Mouse (Mus musculus) liver, adult 2 months (tissue): ENCODE data around the gene Psme2. TPM values are rescaled to one million over a fixed set of nuclear protein-coding genes. Genes with fewer than 3 reads are reported as not detected.

Experiments
- DNase-seq: peaks from one replicate; pipeline ENCODE4 v3.0.0-alpha.2; 2011; ENCODE audit warnings: low read depth, low spot score; ENCODE audit errors: extremely low read depth
- H3K27ac ChIP-seq: fragments of 200-500 bp; replicated peaks from 2 replicates; pipeline ENCODE4 v1.5.1; 2012; ENCODE audit warnings: low read depth, mild to moderate bottlenecking, control low read depth, inconsistent platforms, low read length; ENCODE audit not compliant: insufficient read depth
- H3K27me3 ChIP-seq: fragments of 200-500 bp; 2 replicates; pipeline ENCODE4 v1.6.1; 2012; ENCODE audit warnings: mild to moderate bottlenecking, moderate library complexity, low read length, inconsistent platforms; ENCODE audit not compliant: control insufficient read depth, insufficient read depth
- H3K36me3 ChIP-seq: fragments of 200-500 bp; 2 replicates; pipeline ENCODE4 v1.6.1; 2012; ENCODE audit warnings: low read length, inconsistent platforms; ENCODE audit not compliant: control insufficient read depth, insufficient read depth
- H3K4me1 ChIP-seq: fragments of 200-500 bp; 2 replicates; pipeline ENCODE4 v1.6.1; 2011; ENCODE audit warnings: low read length; ENCODE audit not compliant: control insufficient read depth, insufficient read depth
- H3K4me3 ChIP-seq: fragments of 200-500 bp; 2 replicates; pipeline ENCODE4 v1.5.1; 2011; ENCODE audit warnings: low read depth, mild to moderate bottlenecking, control low read depth, low read length, moderate library complexity; ENCODE audit not compliant: insufficient read depth
- H3K79me2 ChIP-seq: fragments of 200-500 bp; 2 replicates; pipeline ENCODE4 v1.6.1; 2012; ENCODE audit warnings: inconsistent platforms, mild to moderate bottlenecking, low read length, moderate library complexity; ENCODE audit not compliant: control insufficient read depth, insufficient read depth
- H3K9ac ChIP-seq: fragments of 200-500 bp; 2 replicates; pipeline ENCODE4 v1.6.1; 2012; ENCODE audit warnings: low read depth, mild to moderate bottlenecking, control low read depth, inconsistent platforms, low read length
- CTCF ChIP-seq: fragments of 200-500 bp; IDR thresholded peaks from 2 replicates; pipeline ENCODE4 v1.5.1; 2011; ENCODE audit warnings: low read depth, low read length, control low read depth
- POLR2A ChIP-seq: fragments of 200-500 bp; IDR thresholded peaks from 2 replicates; pipeline ENCODE4 v1.6.1; 2011; ENCODE audit warnings: low read length, control low read depth; ENCODE audit not compliant: insufficient read depth; ENCODE audit errors: extremely low read depth
- WGBS: fragments of 180-500 bp; shearing (Covaris S2); methylation state at CpG from one replicate; pipeline ENCODE4 v1.1.7; 2018; 5-methylcytosine and 5-hydroxymethylcytosine counted together
- polyA plus RNA-seq: library from polyadenylated mRNA; depleted of rRNA; stranded (reverse); fragments of >200 nt; gene quantifications from 2 replicates; pipeline ENCODE4 v1.2.3, GENCODE M21; 2012; rRNA removed
- total RNA-seq: library from RNA; depleted of rRNA; stranded (reverse); fragments of >200 nt; gene quantifications from 2 replicates; pipeline ENCODE4 v1.2.3, GENCODE M21; 2014; rRNA removed

The Psme2 gene
- 110 and 142 TPM in 2 replicates for total RNA-seq
- 55.9 and 56.9 TPM in 2 replicates for polyA plus RNA-seq

GRCm38 (mm10) chr14:55590748-55591330 is at the start of gene Psme2:
Psme2 (minus strand) TSS chr14:55591113.
- H3K36me3 ChIP-seq: peaks cover 16% of the 10 kb centered on the region
- WGBS: under 1% methylated on average over 22 of the region's 22 CpGs
- H3K27me3 ChIP-seq: no peaks in the 10 kb centered on the region
- DNase-seq: peak; percentile 96
- peaks cover 13% of the 10 kb centered on the region for H3K4me1 ChIP-seq
- peaks cover 16% of the 10 kb centered on the region; the same call in 1 of the 2 replicates for H3K79me2 ChIP-seq
- peak within 1 kb of the TSS; percentile 98 for H3K27ac ChIP-seq
- peak within 1 kb of the TSS; percentile 89 for H3K9ac ChIP-seq
- H3K4me3 ChIP-seq: peak within 1 kb of the TSS; percentile 86
- TF ChIP-seq CTCF: no peak
- TF ChIP-seq POLR2A: 0 out of 2 replicates have a peak, but pooled peaks have one; percentile 39

- DNase-seq: no peak
- Histone ChIP-seq H3K27ac (no peak within 1 kb of the TSS), H3K9ac (no peak within 1 kb of the TSS), H3K79me2 (peaks cover 15% of the 10 kb centered on the region; the same call in 1 of the 2 replicates), H3K36me3 (peaks cover 14% of the 10 kb centered on the region), H3K27me3 (no peaks in the 10 kb centered on the region), H3K4me1 (peaks cover 9% of the 10 kb centered on the region), H3K4me3 (no peak within 1 kb of the TSS)
- 93% methylated on average over 9 of the region's 9 CpGs for WGBS
- no peak for TF ChIP-seq POLR2A
- TF ChIP-seq CTCF: no peak
These were observed 46.9 kb upstream of the Psme2 start, which contains the start of gene Gm49378 for GRCm38 (mm10) chr14:55637795-55638194. Gm49378 (minus strand) TSS chr14:55637895.

GRCm38 (mm10) chr14:55635523-55636007 is 44.7 kb upstream of the Psme2 start, which contains the start of gene Ipo4:
Ipo4 (minus strand) TSS chr14:55635957.
- DNase-seq: peak; percentile 86
- Histone ChIP-seq H3K27ac (peak within 1 kb of the TSS; percentile 21; the same call in 1 of the 2 replicates), H3K79me2 (0 out of 2 replicates have a peak, but pooled peaks cover 2% of the 10 kb centered on the region), H3K9ac (peak within 1 kb of the TSS; percentile 84), H3K27me3 (no peaks in the 10 kb centered on the region), H3K4me1 (peaks cover 3% of the 10 kb centered on the region; the same call in 1 of the 2 replicates), H3K36me3 (peaks cover 7% of the 10 kb centered on the region; the same call in 1 of the 2 replicates), H3K4me3 (peak within 1 kb of the TSS; percentile 78)
- 3% methylated on average over 33 of the region's 33 CpGs for WGBS
- TF ChIP-seq POLR2A (0 out of 2 replicates have a peak, but pooled peaks have one; percentile 37), CTCF (no peak)

GRCm38 (mm10) chr14:55634874-55635522 is 44.1 kb upstream of the Psme2 start:
- H3K36me3 ChIP-seq: peaks cover 4% of the 10 kb centered on the region; the same call in 1 of the 2 replicates
- H3K4me3 ChIP-seq: peak overlapping the region; percentile 78
- H3K27ac ChIP-seq: peak overlapping the region; percentile 21; the same call in 1 of the 2 replicates
- TF ChIP-seq CTCF: no peak
- no peak for TF ChIP-seq POLR2A
- H3K79me2 ChIP-seq: 0 out of 2 replicates have a peak, but pooled peaks cover 2% of the 10 kb centered on the region
- no peaks in the 10 kb centered on the region for H3K27me3 ChIP-seq
- DNase-seq: peak; percentile 17
- H3K4me1 ChIP-seq: peaks cover 3% of the 10 kb centered on the region; the same call in 1 of the 2 replicates
- H3K9ac ChIP-seq: peak overlapping the region; percentile 84
- 12% methylated on average over 23 of the region's 23 CpGs for WGBS

- no peak for DNase-seq
- Histone ChIP-seq H3K79me2 (no peaks in the 10 kb centered on the region), H3K9ac (no peak overlapping the region), H3K4me1 (no peaks in the 10 kb centered on the region), H3K4me3 (no peak overlapping the region), H3K27ac (no peak overlapping the region), H3K36me3 (peaks cover 5% of the 10 kb centered on the region; the same call in 1 of the 2 replicates), H3K27me3 (no peaks in the 10 kb centered on the region)
- 49% methylated on average over 5 of the region's 5 CpGs for WGBS
- TF ChIP-seq CTCF (peak; percentile 93), POLR2A (no peak)
These were observed 38.4 kb upstream of the Psme2 start for GRCm38 (mm10) chr14:55629312-55629711.
